Mouse (Mus musculus) liver, embryonic 12.5 days (tissue): ENCODE measurements around the gene Pak4. TPM values are rescaled to one million over a fixed set of nuclear protein-coding genes. Genes with fewer than 3 reads are reported as not detected.
A peak's percentile ranks its signal among the peaks of the same experiment; 100 is the strongest.

Experiments
- ATAC-seq: fragments of 200-750 bp; cut with Nextera tagmentation; 2 replicates; pipeline ENCODE4 v1.8.0; 2017; ENCODE audit warnings: moderate number of reproducible peaks, mild to moderate bottlenecking, moderate library complexity
- H3K27ac ChIP-seq: fragments of 300-500 bp; sonication (generic); 2 replicates; pipeline ENCODE4 v1.5.1; 2016; ENCODE audit warnings: mild to moderate bottlenecking
- H3K27me3 ChIP-seq: fragments of 300-500 bp; sonication (generic); replicated peaks from 2 replicates; pipeline ENCODE4 v1.6.1; 2016; ENCODE audit warnings: mild to moderate bottlenecking, moderate library complexity
- H3K36me3 ChIP-seq: fragments of 300-500 bp; sonication (generic); 2 replicates; pipeline ENCODE4 v1.6.1; 2016; ENCODE audit warnings: mild to moderate bottlenecking, moderate library complexity
- H3K4me1 ChIP-seq: fragments of 300-500 bp; sonication (generic); 2 replicates; pipeline ENCODE4 v1.6.1; 2016
- H3K4me2 ChIP-seq: fragments of 300-500 bp; sonication (generic); 2 replicates; pipeline ENCODE4 v1.6.1; 2016; ENCODE audit warnings: mild to moderate bottlenecking, moderate library complexity
- H3K4me3 ChIP-seq: fragments of 300-500 bp; sonication (generic); 2 replicates; pipeline ENCODE4 v1.5.1; 2016; ENCODE audit warnings: mild to moderate bottlenecking, moderate library complexity
- H3K9ac ChIP-seq: fragments of 300-500 bp; sonication (generic); 2 replicates; pipeline ENCODE4 v1.6.1; 2016; ENCODE audit warnings: mild to moderate bottlenecking, moderate library complexity
- H3K9me3 ChIP-seq: fragments of 300-500 bp; sonication (generic); replicated peaks from 2 replicates; pipeline ENCODE4 v1.6.1; 2016; ENCODE audit warnings: mild to moderate bottlenecking, moderate library complexity
- WGBS: fragments of 180-500 bp; shearing (Covaris S2); methylation state at CpG from one replicate; pipeline ENCODE4 v1.1.7; 2016; ENCODE audit not compliant: insufficient replicate concordance; 5-methylcytosine and 5-hydroxymethylcytosine counted together
- polyA plus RNA-seq: library from polyadenylated mRNA; unstranded; fragments of >200 nt; fragmentation: Nextera tagmentation; extraction: Ambion mirVana; gene quantifications from 2 replicates; pipeline ENCODE4 v1.2.1, GENCODE M21; 2016

Pak4 gene
- polyA plus RNA-seq, 1 experiment from 2014 or later, result 24.6 TPM

- Histone ChIP-seq H3K4me2 (no peak overlapping the region), H3K4me3 (no peak overlapping the region), H3K9ac (no peak overlapping the region), H3K9me3 (no peaks in the 10 kb centered on the region), H3K4me1 (peaks cover 85% of the 10 kb centered on the region), H3K27me3 (no peaks in the 10 kb centered on the region), H3K36me3 (peaks cover 26% of the 10 kb centered on the region), H3K27ac (peak overlapping the region; percentile 52)
- WGBS, result 67% methylated on average over 5 of the region's 5 CpGs
- no peak for ATAC-seq
Measured at GRCm38 (mm10) chr7:28572689-28573088, 25.3 kb downstream of the Pak4 start.

DNA sequence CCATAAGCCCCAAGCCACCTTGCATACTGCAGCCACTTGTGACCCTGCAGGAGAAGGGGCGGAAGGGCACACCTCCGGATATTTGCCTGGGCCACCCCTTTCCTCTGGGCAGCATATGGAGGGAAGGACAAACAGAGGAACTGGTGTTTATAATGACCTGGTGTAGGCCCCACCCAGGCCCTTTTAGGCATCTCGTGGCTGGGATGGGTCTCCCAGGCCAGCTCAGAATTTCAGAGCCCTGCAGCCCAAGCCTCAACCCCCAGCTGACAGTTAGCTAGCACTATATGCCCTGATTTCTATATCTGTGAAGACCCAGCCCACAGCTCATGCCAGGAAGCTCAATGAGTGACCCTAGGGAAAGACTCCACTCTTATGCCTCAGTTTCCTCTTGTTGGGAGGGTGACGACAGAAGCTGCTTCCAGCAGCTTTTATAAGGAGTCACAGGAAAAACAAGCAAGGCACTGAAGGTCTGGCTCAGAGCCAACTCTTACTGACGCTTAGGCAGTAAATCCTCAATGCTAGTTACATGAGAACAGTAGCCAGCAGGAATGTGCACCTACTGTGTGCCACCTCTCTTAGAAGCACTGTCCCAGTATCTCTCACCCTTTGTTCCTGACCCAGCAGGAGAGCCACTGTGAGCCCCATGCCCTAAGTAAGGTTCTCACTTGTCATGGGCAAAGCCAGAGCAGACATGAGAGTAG lies 26.9 kb downstream of the Pak4 start:
- ATAC-seq, result no peak
- Histone ChIP-seq H3K4me2 (no peak overlapping the region), H3K4me3 (no peak overlapping the region), H3K9me3 (no peaks in the 10 kb centered on the region), H3K9ac (no peak overlapping the region), H3K36me3 (peaks cover 41% of the 10 kb centered on the region), H3K4me1 (peaks cover 69% of the 10 kb centered on the region), H3K27ac (0 out of 2 replicates have a peak overlapping the region, but pooled peaks have one; percentile 8), H3K27me3 (no peaks in the 10 kb centered on the region)
- WGBS, result 61% methylated on average over 5 of the region's 5 CpGs

DNA sequence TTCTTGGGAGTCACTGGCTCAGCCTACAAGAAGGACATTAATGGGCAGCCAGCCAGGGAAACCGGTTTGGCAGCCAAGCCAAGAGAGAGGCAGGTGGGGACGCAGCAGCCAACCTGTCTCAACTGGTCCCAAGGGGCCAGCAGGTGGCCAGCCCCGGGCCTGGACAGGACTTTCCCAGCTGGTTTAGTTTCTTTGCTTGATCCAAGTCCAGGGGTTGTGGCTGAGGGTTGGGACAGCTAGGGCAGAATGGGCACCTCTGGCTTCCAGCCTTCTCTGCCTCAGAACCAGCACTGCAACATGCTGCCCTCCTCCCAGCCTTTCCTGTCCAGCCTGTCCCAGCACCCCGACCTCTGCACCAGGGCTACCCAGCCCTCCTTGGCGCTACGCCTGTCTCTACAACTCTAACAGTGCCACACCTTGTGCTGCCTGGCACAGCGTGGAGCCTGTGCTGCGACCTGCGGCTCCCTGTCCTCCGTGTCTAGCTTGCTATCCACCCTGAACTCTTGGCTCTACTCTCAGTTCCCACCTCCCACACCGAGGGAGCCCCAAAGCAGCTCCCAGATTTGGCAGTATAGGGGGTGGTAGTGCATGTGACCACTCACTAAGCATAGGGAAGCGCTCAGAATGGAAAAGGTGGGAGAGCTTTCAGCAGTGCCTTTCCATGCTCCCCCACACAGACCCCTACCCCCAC lies 27.5 kb downstream of the Pak4 start:
- Histone ChIP-seq H3K4me1 (peaks cover 62% of the 10 kb centered on the region), H3K36me3 (peaks cover 48% of the 10 kb centered on the region), H3K4me2 (no peak overlapping the region), H3K9ac (no peak overlapping the region), H3K27me3 (no peaks in the 10 kb centered on the region), H3K9me3 (no peaks in the 10 kb centered on the region), H3K4me3 (no peak overlapping the region), H3K27ac (0 out of 2 replicates have a peak overlapping the region, but pooled peaks have one; percentile 8)
- 77% methylated on average over 12 of the region's 12 CpGs for WGBS
- no peak for ATAC-seq

GRCm38 (mm10) chr7:28568253-28568652 lies 29.7 kb downstream of the Pak4 start:
- H3K36me3 ChIP-seq, result peaks cover 70% of the 10 kb centered on the region
- no peak for ATAC-seq
- H3K4me3 ChIP-seq, result no peak overlapping the region
- no peaks in the 10 kb centered on the region for H3K27me3 ChIP-seq
- no peak overlapping the region for H3K4me2 ChIP-seq
- no peaks in the 10 kb centered on the region for H3K9me3 ChIP-seq
- H3K27ac ChIP-seq, result no peak overlapping the region
- peaks cover 40% of the 10 kb centered on the region for H3K4me1 ChIP-seq
- H3K9ac ChIP-seq, result no peak overlapping the region

DNA sequence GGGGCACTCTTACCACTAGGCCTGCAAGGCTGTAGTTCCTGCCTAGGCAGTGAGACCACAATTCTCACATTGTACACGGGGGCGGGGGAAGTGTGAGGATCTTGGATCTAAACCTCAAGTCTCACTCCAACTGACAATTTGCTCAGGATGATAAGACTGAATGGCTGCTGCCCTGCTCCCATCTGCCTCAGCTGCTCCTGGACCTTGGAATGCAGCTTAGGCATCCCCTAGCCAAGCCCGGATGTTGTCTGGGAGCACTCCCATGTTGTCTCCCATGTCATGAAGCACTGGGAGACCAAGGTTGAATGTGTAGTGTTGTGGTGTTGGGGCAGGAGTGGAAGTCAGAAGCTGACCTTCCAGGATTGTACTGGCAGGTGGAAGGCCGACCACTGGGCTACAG lies 30.4 kb downstream of the Pak4 start:
- Histone ChIP-seq H3K9me3 (no peaks in the 10 kb centered on the region), H3K27me3 (no peaks in the 10 kb centered on the region), H3K4me1 (peaks cover 33% of the 10 kb centered on the region), H3K4me2 (no peak overlapping the region), H3K36me3 (peaks cover 77% of the 10 kb centered on the region), H3K9ac (no peak overlapping the region), H3K27ac (no peak overlapping the region), H3K4me3 (no peak overlapping the region)
- no peak for ATAC-seq
- 58% methylated on average over 4 of the region's 4 CpGs for WGBS

DNA sequence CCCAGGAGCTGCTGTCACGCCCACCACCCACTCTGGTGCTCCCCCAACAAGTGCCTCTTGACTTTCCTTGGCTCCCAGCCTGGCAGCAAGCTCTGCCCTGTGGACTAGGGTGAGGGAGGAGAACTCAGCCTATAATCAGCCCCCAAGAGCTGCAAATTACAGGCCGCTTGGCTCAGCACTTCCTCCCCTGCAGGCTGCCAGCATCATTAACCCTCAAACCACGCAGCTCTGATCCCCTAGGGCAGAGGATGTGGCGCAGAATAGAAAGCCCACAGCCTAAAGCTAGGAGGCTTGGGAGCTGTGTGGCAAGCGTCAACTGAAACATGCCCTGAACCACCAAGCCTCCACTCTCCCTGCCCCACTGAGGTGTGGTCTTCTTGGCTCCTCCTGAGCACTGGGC lies 32.6 kb downstream of the Pak4 start:
- H3K36me3 ChIP-seq, result peaks cover 95% of the 10 kb centered on the region
- 71% methylated on average over 5 of the region's 5 CpGs for WGBS
- H3K4me1 ChIP-seq, result peaks cover 12% of the 10 kb centered on the region
- H3K4me2 ChIP-seq, result no peak overlapping the region
- no peak overlapping the region for H3K27ac ChIP-seq
- no peaks in the 10 kb centered on the region for H3K9me3 ChIP-seq
- no peak for ATAC-seq
- H3K4me3 ChIP-seq, result no peak overlapping the region
- H3K27me3 ChIP-seq, result no peaks in the 10 kb centered on the region
- H3K9ac ChIP-seq, result no peak overlapping the region

DNA sequence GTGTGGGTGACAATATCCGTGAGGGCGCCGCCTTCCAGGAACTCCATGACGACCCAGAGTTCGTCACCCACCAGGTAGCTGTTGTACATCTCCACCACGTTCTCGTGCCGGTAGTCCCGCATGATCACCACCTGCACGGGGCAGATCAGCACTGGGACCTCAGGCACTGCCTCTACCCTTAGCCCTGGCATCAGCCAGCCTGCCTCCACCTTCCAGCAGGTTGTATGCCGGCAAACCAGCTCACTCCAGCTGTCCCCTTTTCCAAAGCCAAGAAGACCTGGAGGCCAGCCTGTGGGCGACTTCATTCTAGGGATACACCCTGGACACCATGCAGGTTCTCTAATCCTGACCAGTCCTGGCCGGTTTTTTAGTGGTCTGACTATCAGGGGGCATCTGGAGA lies 35.0 kb downstream of the Pak4 start:
- H3K4me1 ChIP-seq, result peaks cover 16% of the 10 kb centered on the region
- H3K36me3 ChIP-seq, result peaks cover 94% of the 10 kb centered on the region
- H3K27me3 ChIP-seq, result no peaks in the 10 kb centered on the region
- ATAC-seq, result no peak
- H3K4me3 ChIP-seq, result no peak overlapping the region
- 91% methylated on average over 13 of the region's 13 CpGs for WGBS
- H3K4me2 ChIP-seq, result no peak overlapping the region
- no peaks in the 10 kb centered on the region for H3K9me3 ChIP-seq
- no peak overlapping the region for H3K27ac ChIP-seq
- no peak overlapping the region for H3K9ac ChIP-seq

GRCm38 (mm10) chr7:28562371-28562770 lies 35.6 kb downstream of the Pak4 start:
- Histone ChIP-seq H3K4me2 (no peak overlapping the region), H3K27ac (no peak overlapping the region), H3K27me3 (no peaks in the 10 kb centered on the region), H3K9me3 (no peaks in the 10 kb centered on the region), H3K9ac (no peak overlapping the region), H3K4me1 (peaks cover 18% of the 10 kb centered on the region), H3K4me3 (no peak overlapping the region), H3K36me3 (peaks cover 90% of the 10 kb centered on the region)
- 79% methylated on average over 13 of the region's 13 CpGs for WGBS
- no peak for ATAC-seq

DNA sequence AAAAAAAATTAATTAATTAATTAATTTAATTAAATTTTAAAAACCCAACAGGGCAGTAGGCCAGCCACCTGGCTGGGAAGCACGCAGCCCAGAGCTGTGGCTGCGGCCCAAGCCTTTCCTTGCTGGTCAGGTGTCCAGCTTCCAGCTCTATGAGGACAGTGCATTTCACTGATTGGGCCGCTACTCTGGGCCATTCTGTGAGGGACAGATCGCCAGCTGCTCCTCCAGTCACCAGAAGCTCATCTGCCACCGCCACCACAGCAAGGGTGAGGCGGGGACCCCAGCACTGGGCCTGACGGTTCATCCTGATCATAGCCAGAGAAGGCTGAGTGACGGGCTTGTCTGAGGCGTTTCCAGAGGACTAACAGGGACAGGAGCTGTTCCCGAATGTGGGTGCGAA lies 36.0 kb downstream of the Pak4 start:
- no peak overlapping the region for H3K4me2 ChIP-seq
- H3K4me1 ChIP-seq, result peaks cover 20% of the 10 kb centered on the region
- H3K27me3 ChIP-seq, result no peaks in the 10 kb centered on the region
- no peak overlapping the region for H3K4me3 ChIP-seq
- H3K9ac ChIP-seq, result no peak overlapping the region
- WGBS, result 83% methylated on average over 11 of the region's 11 CpGs
- H3K9me3 ChIP-seq, result no peaks in the 10 kb centered on the region
- peaks cover 86% of the 10 kb centered on the region for H3K36me3 ChIP-seq
- ATAC-seq, result no peak
- H3K27ac ChIP-seq, result no peak overlapping the region

GRCm38 (mm10) chr7:28560856-28561255 lies 37.1 kb downstream of the Pak4 start:
- 83% methylated on average over 10 of the region's 10 CpGs for WGBS
- Histone ChIP-seq H3K4me3 (no peak overlapping the region), H3K27ac (no peak overlapping the region), H3K36me3 (peaks cover 75% of the 10 kb centered on the region), H3K4me2 (no peak overlapping the region), H3K9ac (no peak overlapping the region), H3K9me3 (no peaks in the 10 kb centered on the region), H3K27me3 (no peaks in the 10 kb centered on the region), H3K4me1 (peaks cover 31% of the 10 kb centered on the region)
- ATAC-seq, result no peak

DNA sequence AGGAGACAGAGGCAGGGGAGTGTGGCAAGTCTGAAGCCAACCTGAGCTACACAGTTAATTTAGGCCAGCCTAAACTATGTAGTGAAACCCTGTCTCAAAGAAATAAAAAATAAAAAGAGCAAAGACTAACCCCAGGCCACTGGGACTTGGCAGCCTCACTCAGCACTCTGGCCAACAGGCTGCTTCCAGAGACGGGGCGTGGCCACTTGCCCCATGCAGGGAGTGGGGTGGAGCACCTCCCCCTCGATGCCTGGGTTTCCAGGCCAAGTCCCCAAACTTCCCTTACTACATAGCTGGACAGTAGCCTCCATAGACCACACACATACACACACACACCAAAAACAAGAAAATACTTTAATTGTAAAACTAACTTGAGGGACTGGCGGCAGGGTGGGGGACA lies 39.5 kb downstream of the Pak4 start:
- ATAC-seq, result no peak
- 47% methylated on average over 4 of the region's 4 CpGs for WGBS

DNA sequence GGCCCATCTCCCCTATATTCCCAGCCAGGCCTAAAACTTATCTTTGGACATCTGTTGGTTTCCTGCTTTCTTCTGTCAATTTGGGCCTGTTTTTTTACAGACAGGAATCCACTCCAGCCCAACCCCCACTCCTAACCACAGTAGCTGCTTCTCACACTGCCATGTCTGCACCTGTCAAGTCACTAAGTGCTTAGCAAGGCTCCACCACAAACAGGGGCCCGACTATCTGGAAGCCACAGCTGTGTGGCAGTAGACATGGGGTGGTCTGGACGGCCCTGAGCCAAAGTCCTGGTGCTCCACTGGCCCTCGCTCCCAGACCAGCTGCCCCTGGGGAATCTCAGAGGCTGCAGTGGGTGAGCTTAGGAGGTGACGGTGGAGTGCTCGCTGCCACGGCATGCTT lies 40.3 kb downstream of the Pak4 start:
- ATAC-seq, result no peak; the same call in 1 of the 2 replicates
- Histone ChIP-seq H3K4me1 (peaks cover 34% of the 10 kb centered on the region), H3K9ac (no peak overlapping the region), H3K4me3 (no peak overlapping the region), H3K9me3 (no peaks in the 10 kb centered on the region), H3K27me3 (no peaks in the 10 kb centered on the region), H3K27ac (0 out of 2 replicates have a peak overlapping the region, but pooled peaks have one; percentile 28), H3K4me2 (no peak overlapping the region), H3K36me3 (peaks cover 43% of the 10 kb centered on the region)
- 26% methylated on average over 6 of the region's 6 CpGs for WGBS

More for the DNA sequence above, 39.5 kb downstream of the Pak4 start:
- Histone ChIP-seq H3K4me1 (peaks cover 34% of the 10 kb centered on the region), H3K9ac (no peak overlapping the region), H3K4me3 (no peak overlapping the region), H3K9me3 (no peaks in the 10 kb centered on the region), H3K4me2 (no peak overlapping the region), H3K27me3 (no peaks in the 10 kb centered on the region), H3K27ac (no peak overlapping the region), H3K36me3 (peaks cover 51% of the 10 kb centered on the region)
